Mouse (Mus musculus): Measurements from ENCODE around the gene Aup1. TPM values are rescaled to one million over a fixed set of nuclear protein-coding genes. Genes with fewer than 3 reads are reported as not detected.

Gene Aup1
- total and polyA plus RNA-seq, 3 experiments: 259 to 500 TPM; not detected in 1

DNA sequence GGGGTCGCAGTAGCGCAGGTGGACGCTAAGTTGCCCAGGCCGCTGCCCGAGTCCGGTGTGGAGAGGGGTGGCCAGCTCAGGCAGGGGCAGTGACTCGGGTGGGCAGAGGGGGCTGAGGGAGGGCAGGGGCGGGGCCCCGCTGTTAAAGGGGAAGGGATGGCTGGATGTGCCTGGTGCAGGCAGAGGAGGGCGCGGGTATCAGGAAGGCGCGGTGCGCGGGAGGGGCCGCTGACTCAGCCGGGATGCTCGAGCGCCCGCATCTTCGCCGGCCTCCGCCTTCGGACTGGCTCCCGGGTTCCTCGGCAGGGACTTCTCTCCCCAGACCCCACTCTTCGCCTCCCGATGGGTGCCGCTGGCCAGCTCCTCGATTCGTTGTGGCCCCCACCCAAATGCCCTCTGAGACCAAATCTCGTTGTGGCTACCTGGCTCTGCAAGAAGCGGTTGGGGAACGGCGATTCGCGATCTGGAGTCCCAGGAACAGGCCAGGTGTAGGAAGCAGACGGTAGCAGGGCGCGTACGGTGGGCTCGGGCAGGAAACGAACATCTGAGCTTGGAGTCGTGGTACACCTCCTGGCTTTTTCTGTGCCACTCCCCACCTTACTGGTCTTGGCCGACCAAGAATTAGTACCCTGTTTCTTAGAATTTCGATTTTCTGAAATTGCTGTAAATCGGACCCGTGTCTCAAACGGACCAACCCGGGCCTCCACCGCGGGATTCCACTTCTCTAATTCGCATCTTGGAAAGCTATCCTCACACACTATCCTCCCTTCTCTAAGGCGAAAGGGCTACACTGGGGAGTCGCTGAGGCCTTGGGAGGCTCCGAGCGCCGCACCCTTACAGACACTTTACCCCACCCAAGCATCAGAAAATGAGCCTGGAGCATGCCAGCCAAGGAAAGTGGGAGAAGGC lies 16.2 kb downstream of the Aup1 start:
- Histone ChIP-seq H3K36me3 (ENCODE audit: control insufficient read depth in 1 of 2, insufficient read depth in 2 of 2, low read length in 2 of 2) (no peaks in the 10 kb centered on the region), H3K4me1 (ENCODE audit: control insufficient read depth in 1 of 2, insufficient read depth in 2 of 2, low read length in 2 of 2) (no peaks in the 10 kb centered on the region), H3K79me2 (ENCODE audit: control insufficient read depth, insufficient read depth, low read length, poor library complexity) (no peaks in the 10 kb centered on the region), H3K27ac (ENCODE audit: control insufficient read depth, low read depth, low read length) (no peak overlapping the region), H3K9me3 (replicated peaks; ENCODE audit: insufficient read depth, low read length) (no peaks in the 10 kb centered on the region), H3K27me3 (ENCODE audit: control insufficient read depth in 1 of 2, insufficient read depth in 2 of 2, low read length in 2 of 2) (no peaks in the 10 kb centered on the region), H3K4me3 (ENCODE audit: control insufficient read depth in 1 of 2, insufficient read depth in 1 of 2, low read depth in 2 of 2, low read length in 2 of 2) (no peak overlapping the region), H3K9ac (ENCODE audit: control insufficient read depth, low read depth, low read length, poor library complexity, severe bottlenecking) (no peak overlapping the region)
- no peak for DNase-seq (ENCODE audit: low read depth, low spot score)
- TF ChIP-seq MAFK (IDR thresholded peaks at IDR 0.05; ENCODE audit: borderline replicate concordance, low read depth, low read length) (no peak), MYB (IDR thresholded peaks at IDR 0.05; ENCODE audit: low read depth, low read length) (no peak), TCF12 (IDR thresholded peaks at IDR 0.05; ENCODE audit: low read depth, low read length) (no peak), E2F4 (IDR thresholded peaks at IDR 0.05; ENCODE audit: borderline replicate concordance, low read depth, low read length) (no peak), MAX (IDR thresholded peaks at IDR 0.05; ENCODE audit: low read length) (no peak), ETS1 (IDR thresholded peaks at IDR 0.05; ENCODE audit: low read depth, low read length) (no peak), TBP (IDR thresholded peaks at IDR 0.05; ENCODE audit: low read depth, low read length) (no peak)

GRCm38 (mm10) chr6:83071220-83071619 lies 16.9 kb downstream of the Aup1 start:
- no peak for DNase-seq (ENCODE audit: low read depth, low spot score)
- H3K36me3 ChIP-seq (ENCODE audit: control insufficient read depth in 1 of 2, insufficient read depth in 2 of 2, low read length in 2 of 2): no peaks in the 10 kb centered on the region
- TF ChIP-seq KAT2A (conservative IDR thresholded peaks at IDR 0.05; ENCODE audit: low read depth, low read length): no peak
- TF ChIP-seq GABPA (IDR thresholded peaks at IDR 0.05; ENCODE audit: low read depth, low read length): no peak
- TF ChIP-seq TBP (IDR thresholded peaks at IDR 0.05; ENCODE audit: low read depth, low read length): no peak
- no peak for TF ChIP-seq NRF1 (IDR thresholded peaks at IDR 0.05; ENCODE audit: insufficient read depth, low read depth, low read length, poor library complexity, severe bottlenecking)
- no peak for TF ChIP-seq RAD21 (IDR thresholded peaks at IDR 0.05; ENCODE audit: low read depth, low read length)
- no peak for TF ChIP-seq MEF2A (IDR thresholded peaks at IDR 0.05; ENCODE audit: extremely low read depth, insufficient replicate concordance, low read depth, low read length, poor library complexity, severe bottlenecking)
- TF ChIP-seq ETS1 (IDR thresholded peaks at IDR 0.05; ENCODE audit: low read depth, low read length): no peak
- no peaks in the 10 kb centered on the region for H3K4me1 ChIP-seq (ENCODE audit: control insufficient read depth in 1 of 2, insufficient read depth in 2 of 2, low read length in 2 of 2)
- H3K4me3 ChIP-seq (ENCODE audit: control insufficient read depth in 1 of 2, insufficient read depth in 1 of 2, low read depth in 2 of 2, low read length in 2 of 2): no peak overlapping the region
- H3K27me3 ChIP-seq (ENCODE audit: control insufficient read depth in 1 of 2, insufficient read depth in 2 of 2, low read length in 2 of 2): no peaks in the 10 kb centered on the region
- no peaks in the 10 kb centered on the region for H3K9me3 ChIP-seq (replicated peaks; ENCODE audit: insufficient read depth, low read length)
- no peaks in the 10 kb centered on the region for H3K79me2 ChIP-seq (ENCODE audit: control insufficient read depth, insufficient read depth, low read length, poor library complexity)
- no peak overlapping the region for H3K27ac ChIP-seq (ENCODE audit: control insufficient read depth, low read depth, low read length)
- H3K9ac ChIP-seq (ENCODE audit: control insufficient read depth, low read depth, low read length, poor library complexity, severe bottlenecking): no peak overlapping the region
